Mouse (Mus musculus) kidney, postnatal 0 days (tissue): ENCODE measurements at regions not wholly inside any gene's neighbourhood (a gene's known extent, or its start where the extent isn't known, plus 50 kb on each side); places are given as distances from the start of the nearest gene placed in this dataset.

Experiments
- ATAC-seq: fragments of 200-750 bp; cut with Nextera tagmentation; replicated peaks from 2 replicates; pipeline ENCODE4 v1.8.0; 2017; ENCODE audit warnings: low read depth, moderate number of reproducible peaks, moderate TSS enrichment, moderate library complexity; ENCODE audit not compliant: low FRiP score
- DNase-seq: peaks from one replicate; pipeline ENCODE4 v3.0.0-alpha.2; 2016; ENCODE audit warnings: low spot score
- H3K27ac ChIP-seq: fragments of 300-500 bp; sonication (generic); 2 replicates; pipeline ENCODE4 v1.5.1; 2014; ENCODE audit warnings: mild to moderate bottlenecking
- H3K27me3 ChIP-seq: fragments of 300-500 bp; sonication (generic); 2 replicates; pipeline ENCODE4 v1.6.1; 2014; ENCODE audit warnings: low read length, mixed read lengths; ENCODE audit not compliant: insufficient read depth
- H3K36me3 ChIP-seq: fragments of 300-500 bp; sonication (generic); 2 replicates; pipeline ENCODE4 v1.6.1; 2014; ENCODE audit warnings: low read length, mixed read lengths; ENCODE audit not compliant: insufficient read depth
- H3K4me1 ChIP-seq: fragments of 300-500 bp; sonication (generic); replicated peaks from 2 replicates; pipeline ENCODE4 v1.6.1; 2014; ENCODE audit warnings: antibody characterized with exemption, low read length, mixed read lengths; ENCODE audit not compliant: insufficient read depth
- H3K4me2 ChIP-seq: fragments of 300-500 bp; sonication (generic); 2 replicates; pipeline ENCODE4 v1.6.1; 2014; ENCODE audit warnings: mild to moderate bottlenecking, low read length, moderate library complexity, mixed read lengths
- H3K4me3 ChIP-seq: fragments of 300-500 bp; sonication (generic); replicated peaks from 2 replicates; pipeline ENCODE4 v1.5.1; 2014; ENCODE audit warnings: low read depth, low read length
- H3K9ac ChIP-seq: fragments of 300-500 bp; sonication (generic); 2 replicates; pipeline ENCODE4 v1.6.1; 2014; ENCODE audit warnings: low read depth, low read length
- H3K9me3 ChIP-seq: fragments of 300-500 bp; sonication (generic); replicated peaks from 2 replicates; pipeline ENCODE4 v1.6.1; 2016; ENCODE audit warnings: low read length, inconsistent platforms, mixed read lengths
- CTCF ChIP-seq: IDR thresholded peaks from 2 replicates; pipeline ENCODE4 v1.5.1; 2016; ENCODE audit warnings: antibody characterized with exemption, low read depth, mild to moderate bottlenecking, moderate library complexity
- WGBS: fragments of 180-500 bp; shearing (Covaris S2); extraction: QIAGEN DNeasy Blood & Tissue Kit; methylation state at CpG from one replicate; pipeline ENCODE4 v1.1.7; 2014; 5-methylcytosine and 5-hydroxymethylcytosine counted together

DNA sequence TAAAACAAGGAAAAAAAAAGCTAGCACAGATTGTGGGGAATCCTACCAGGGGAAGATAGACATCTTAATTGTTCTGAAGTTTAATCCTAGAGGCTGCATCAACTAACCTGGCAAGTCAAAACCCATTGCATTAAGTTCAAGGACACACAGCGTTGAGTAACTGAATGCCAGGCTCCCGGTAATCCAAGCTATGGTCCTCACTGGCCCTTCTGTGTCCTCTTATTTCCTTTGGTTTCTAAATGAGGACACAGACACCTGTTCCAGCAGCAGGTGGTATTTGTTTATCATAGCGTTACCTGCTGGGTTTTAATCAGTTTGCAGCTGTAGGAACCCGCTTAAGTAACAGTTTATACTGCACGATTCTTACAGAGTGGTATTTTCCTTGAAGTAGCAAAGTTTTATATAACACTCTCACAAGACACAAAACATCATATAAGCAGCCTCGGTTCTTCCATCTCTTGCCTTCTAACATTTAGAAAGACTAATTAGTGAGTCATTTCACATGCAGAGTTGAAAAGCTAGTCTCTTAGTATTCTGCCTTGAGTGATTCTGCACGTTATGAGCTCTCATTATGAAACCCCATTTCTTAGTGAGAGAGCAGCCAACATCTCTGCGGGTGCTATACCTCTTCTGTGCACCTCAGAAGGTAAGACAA is 1832.0 kb upstream of the Pcdh7 start:
- no peak overlapping the region for H3K9ac ChIP-seq

DNA sequence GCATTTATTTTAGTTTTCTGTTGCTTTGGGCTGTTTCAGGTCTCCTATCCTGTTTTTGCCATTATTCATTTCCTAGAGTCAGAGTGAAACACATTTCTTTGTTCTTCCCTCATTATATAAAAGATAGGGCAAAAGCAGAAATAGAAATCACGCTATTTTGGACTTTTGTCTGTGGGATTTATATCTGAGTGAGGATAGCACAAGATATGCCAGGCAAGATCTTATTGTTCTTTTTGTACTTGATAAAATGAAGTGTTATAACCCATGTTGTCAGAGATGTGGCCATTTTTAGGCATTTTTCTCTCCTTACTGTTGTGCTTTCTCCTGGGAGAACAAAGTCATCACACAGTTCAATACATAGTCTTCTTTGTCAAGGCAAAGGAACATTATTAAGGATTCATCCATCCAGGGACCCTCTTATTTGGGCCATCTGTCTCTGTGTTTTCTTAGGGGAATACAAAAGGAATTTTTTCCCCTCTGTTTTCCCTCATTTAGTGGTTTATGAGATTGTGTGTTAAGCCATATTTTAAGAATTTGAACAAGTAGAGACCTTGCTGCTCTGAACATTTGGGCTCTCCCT is 1825.9 kb upstream of the Pcdh7 start:
- Histone ChIP-seq H3K4me1 (no peaks in the 10 kb centered on the region), H3K27me3 (no peaks in the 10 kb centered on the region), H3K27ac (no peak overlapping the region), H3K4me3 (no peak overlapping the region), H3K4me2 (no peak overlapping the region), H3K36me3 (no peaks in the 10 kb centered on the region), H3K9ac (no peak overlapping the region), H3K9me3 (no peaks in the 10 kb centered on the region)
- TF ChIP-seq CTCF = no peak
- WGBS = 97% methylated on average over 1 of the region's 1 CpGs
- ATAC-seq (no peak), DNase-seq (no peak)

More for the DNA sequence above, 1832.0 kb upstream of the Pcdh7 start:
- no peaks in the 10 kb centered on the region for H3K36me3 ChIP-seq
- H3K4me3 ChIP-seq = no peak overlapping the region
- H3K27ac ChIP-seq = no peak overlapping the region
- no peaks in the 10 kb centered on the region for H3K9me3 ChIP-seq
- no peaks in the 10 kb centered on the region for H3K4me1 ChIP-seq
- H3K4me2 ChIP-seq = no peak overlapping the region
- DNase-seq = no peak
- ATAC-seq = no peak
- no peak for TF ChIP-seq CTCF
- WGBS = 53% methylated on average over 8 of the region's 8 CpGs
- H3K27me3 ChIP-seq = no peaks in the 10 kb centered on the region

DNA sequence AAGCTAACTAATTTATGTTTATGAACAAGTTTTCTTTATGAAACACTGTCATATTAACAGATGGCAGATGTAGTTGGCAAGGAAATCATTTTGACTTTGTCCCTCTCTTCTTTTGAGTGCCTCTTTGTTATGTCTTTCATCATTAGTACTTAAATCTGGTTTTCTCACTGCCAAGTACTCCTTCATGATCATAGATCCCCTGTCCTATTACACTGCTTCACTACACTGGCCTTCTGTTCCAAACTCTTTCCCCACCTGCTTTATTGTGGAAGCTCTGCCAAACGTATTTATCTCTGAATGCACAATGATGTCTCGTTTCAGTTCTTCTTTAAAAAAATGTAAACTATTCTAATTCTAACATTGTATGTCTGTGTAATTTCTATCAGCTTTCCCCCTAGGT is 1776.3 kb upstream of the Pcdh7 start:
- Histone ChIP-seq H3K4me2 (no peak overlapping the region), H3K27ac (no peak overlapping the region), H3K36me3 (no peaks in the 10 kb centered on the region), H3K9me3 (no peaks in the 10 kb centered on the region), H3K27me3 (no peaks in the 10 kb centered on the region), H3K4me1 (no peaks in the 10 kb centered on the region), H3K4me3 (no peak overlapping the region), H3K9ac (no peak overlapping the region)
- WGBS = 81% methylated on average over 2 of the region's 2 CpGs
- no peak for DNase-seq
- no peak for ATAC-seq
- no peak for TF ChIP-seq CTCF

DNA sequence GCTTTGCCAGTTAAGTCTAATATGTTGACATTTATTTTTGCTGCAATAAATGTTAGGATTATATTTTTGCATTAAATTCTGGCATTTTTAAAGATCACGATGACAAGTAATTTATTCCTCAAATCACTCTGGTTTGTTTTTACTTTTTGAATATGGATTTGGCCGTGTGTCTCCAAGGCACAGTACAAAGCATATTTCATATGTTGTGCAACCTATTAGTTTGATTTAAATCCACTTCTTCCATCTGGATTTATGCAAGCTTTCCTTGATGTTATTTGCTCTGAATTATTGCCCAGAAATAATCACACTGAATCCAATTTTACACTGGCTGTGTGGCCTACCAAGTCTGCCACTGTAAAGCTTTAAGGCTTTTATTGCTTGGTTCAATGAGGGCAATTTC is 1741.3 kb upstream of the Pcdh7 start:
- DNase-seq = peak; percentile 63
- Histone ChIP-seq H3K9me3 (no peaks in the 10 kb centered on the region), H3K4me3 (no peak overlapping the region), H3K9ac (no peak overlapping the region), H3K27me3 (no peaks in the 10 kb centered on the region), H3K36me3 (no peaks in the 10 kb centered on the region), H3K4me1 (no peaks in the 10 kb centered on the region), H3K4me2 (no peak overlapping the region), H3K27ac (no peak overlapping the region)
- TF ChIP-seq CTCF = no peak
- ATAC-seq = no peak
- WGBS = 70% methylated on average over 2 of the region's 2 CpGs

DNA sequence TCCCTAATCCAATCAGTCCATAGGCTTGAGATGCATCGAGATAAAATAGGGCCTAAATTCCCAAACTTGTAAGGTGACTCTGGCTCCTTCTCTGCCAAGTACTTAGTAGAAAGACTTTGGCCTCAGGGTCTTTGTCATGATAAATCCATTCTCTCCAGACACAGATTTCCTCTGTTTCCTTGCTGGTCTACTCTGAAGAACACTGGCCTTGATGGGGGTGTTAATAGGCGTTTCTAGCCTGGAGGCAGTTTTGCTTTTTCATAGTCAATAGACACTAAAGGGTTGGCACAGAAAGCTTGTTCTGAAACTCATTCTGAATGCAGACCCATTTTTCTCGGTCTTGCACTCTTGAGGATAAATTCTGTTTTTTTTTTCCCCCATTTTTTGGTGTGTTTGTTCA is 1709.9 kb upstream of the Pcdh7 start:
- DNase-seq (no peak), ATAC-seq (no peak)
- Histone ChIP-seq H3K9ac (no peak overlapping the region), H3K4me3 (no peak overlapping the region), H3K27me3 (no peaks in the 10 kb centered on the region), H3K27ac (no peak overlapping the region), H3K36me3 (no peaks in the 10 kb centered on the region), H3K9me3 (no peaks in the 10 kb centered on the region), H3K4me2 (no peak overlapping the region), H3K4me1 (no peaks in the 10 kb centered on the region)
- TF ChIP-seq CTCF = no peak
- 62% methylated on average over 3 of the region's 3 CpGs for WGBS

DNA sequence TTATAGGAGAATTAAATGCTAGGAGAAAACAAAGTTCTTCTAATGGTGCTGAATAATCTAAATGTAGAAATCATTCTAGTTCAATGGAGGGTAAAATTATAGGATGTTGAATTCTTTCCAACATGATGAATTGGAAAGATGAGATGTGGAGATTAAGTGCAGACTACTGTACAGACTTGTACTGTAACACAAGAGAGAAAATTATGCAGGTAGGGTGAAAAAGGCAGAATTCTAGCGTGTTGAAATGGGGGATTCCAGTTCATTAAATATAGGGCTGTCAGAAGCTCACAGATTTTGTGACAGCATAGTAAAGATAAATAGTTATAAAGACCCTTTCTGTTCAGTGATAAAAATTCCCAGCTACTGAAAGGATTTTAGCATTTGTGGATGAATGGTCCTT is 1697.3 kb upstream of the Pcdh7 start:
- Histone ChIP-seq H3K4me1 (no peaks in the 10 kb centered on the region), H3K27ac (no peak overlapping the region), H3K27me3 (no peaks in the 10 kb centered on the region), H3K9me3 (no peaks in the 10 kb centered on the region), H3K36me3 (no peaks in the 10 kb centered on the region), H3K4me2 (no peak overlapping the region), H3K9ac (no peak overlapping the region), H3K4me3 (no peak overlapping the region)
- no peak for DNase-seq
- TF ChIP-seq CTCF = no peak
- ATAC-seq = no peak
- 51% methylated on average over 1 of the region's 1 CpGs for WGBS
